Mouse (Mus musculus) kidney, adult 2 months (tissue): ENCODE results near the gene Ube2n. TPM values are rescaled to one million over a fixed set of nuclear protein-coding genes. Genes with fewer than 3 reads are reported as not detected.

Experiments
- DNase-seq: peaks from one replicate; pipeline ENCODE4 v3.0.0; 2021
- H3K27ac ChIP-seq: fragments of 200-500 bp; 2 replicates; pipeline ENCODE4 v1.5.1; 2012; ENCODE audit warnings: low read depth, low read length, control low read depth, inconsistent platforms; ENCODE audit not compliant: insufficient read depth
- H3K27me3 ChIP-seq: fragments of 200-500 bp; replicated peaks from 2 replicates; pipeline ENCODE4 v1.6.1; 2012; ENCODE audit warnings: mild to moderate bottlenecking, moderate library complexity, low read length, inconsistent platforms; ENCODE audit not compliant: control insufficient read depth, insufficient read depth
- H3K36me3 ChIP-seq: fragments of 200-500 bp; 2 replicates; pipeline ENCODE4 v1.6.1; 2012; ENCODE audit warnings: mild to moderate bottlenecking, moderate library complexity, low read length, inconsistent platforms; ENCODE audit not compliant: control insufficient read depth, insufficient read depth
- H3K4me1 ChIP-seq: fragments of 200-500 bp; 2 replicates; pipeline ENCODE4 v1.6.1; 2011; ENCODE audit warnings: low read length; ENCODE audit not compliant: control insufficient read depth, insufficient read depth
- H3K4me3 ChIP-seq: fragments of 200-500 bp; 2 replicates; pipeline ENCODE4 v1.5.1; 2011; ENCODE audit warnings: mild to moderate bottlenecking, low read depth, low read length, control low read depth; ENCODE audit not compliant: insufficient read depth
- CTCF ChIP-seq: fragments of 200-500 bp; conservative IDR thresholded peaks from 2 replicates; pipeline ENCODE4 v1.5.1; 2011; ENCODE audit warnings: low read depth, mild to moderate bottlenecking, control low read depth, low read length, moderate library complexity, mixed read lengths; ENCODE audit not compliant: insufficient read depth, insufficient read length
- POLR2A ChIP-seq: fragments of 200-500 bp; IDR thresholded peaks from one replicate; pipeline ENCODE4 v1.6.1; 2011; ENCODE audit warnings: low read depth, low read length, control low read depth
- WGBS: fragments of 180-500 bp; shearing (Covaris S2); methylation state at CpG from one replicate; pipeline ENCODE4 v1.1.7; 2018; 5-methylcytosine and 5-hydroxymethylcytosine counted together
- polyA plus RNA-seq: library from polyadenylated mRNA; depleted of rRNA; stranded (reverse); fragments of >200 nt; gene quantifications from 2 replicates; pipeline ENCODE4 v1.2.3, GENCODE M21; 2012

Gene Ube2n
- polyA plus RNA-seq, 1 experiment: 53.2 TPM

DNA sequence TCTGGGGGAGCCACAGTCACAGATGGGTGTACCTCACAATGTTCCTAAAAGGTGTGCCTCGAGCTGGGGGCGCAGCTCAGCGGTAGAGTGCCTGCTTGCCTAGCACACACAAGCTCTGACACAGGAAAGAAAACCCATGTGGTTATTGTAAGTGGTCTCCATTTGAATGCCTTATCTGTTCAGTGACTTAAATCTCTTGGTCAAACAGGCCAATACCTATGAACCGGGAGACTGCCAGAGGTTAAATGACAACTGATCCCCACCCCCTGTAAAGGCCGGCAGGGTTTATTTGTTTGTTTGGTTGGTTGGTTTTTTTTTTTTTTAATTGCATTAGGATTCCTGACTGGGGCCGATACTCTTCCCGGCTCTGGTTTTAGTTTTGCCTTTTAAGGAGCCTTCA, 44.5 kb downstream of the Ube2n start:
- no peak for DNase-seq
- peak overlapping the region; percentile 74 for H3K27ac ChIP-seq
- H3K4me3 ChIP-seq: peak overlapping the region; percentile 57
- H3K27me3 ChIP-seq: no peaks in the 10 kb centered on the region
- no peaks in the 10 kb centered on the region; the same call in 1 of the 2 replicates for H3K36me3 ChIP-seq
- TF ChIP-seq POLR2A: no peak
- TF ChIP-seq CTCF: no peak
- WGBS: 50% methylated on average over 7 of the region's 7 CpGs
- H3K4me1 ChIP-seq: peaks cover 16% of the 10 kb centered on the region; the same call in 1 of the 2 replicates

DNA sequence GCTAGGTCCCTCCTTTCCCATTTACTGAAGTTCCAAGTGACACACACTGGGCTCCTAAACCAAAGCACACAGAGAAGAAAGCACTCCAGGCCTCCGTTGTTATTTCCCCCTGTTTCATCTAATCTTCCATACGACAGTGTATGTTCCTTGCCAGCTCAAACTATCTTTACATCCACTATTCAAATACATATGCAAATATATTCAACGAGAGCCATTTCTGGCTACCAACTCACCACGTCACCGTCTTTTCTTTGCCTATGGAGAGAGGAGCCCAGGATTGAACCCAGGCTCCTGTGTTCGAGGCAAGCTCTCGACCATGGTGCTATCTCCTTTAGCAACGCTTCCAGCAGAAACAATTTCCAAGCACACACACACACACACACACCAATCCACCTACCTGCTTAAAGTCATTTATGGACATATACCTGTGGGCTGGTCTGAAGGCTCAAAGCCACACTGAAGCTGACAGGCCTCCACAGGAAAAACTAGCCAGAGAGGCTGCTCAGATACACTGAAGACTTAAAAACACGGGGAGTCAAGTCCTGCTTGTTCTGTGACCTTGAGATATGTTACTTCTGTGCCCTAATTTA, 45.5 kb downstream of the Ube2n start:
- Histone ChIP-seq H3K4me1 (peaks cover 13% of the 10 kb centered on the region; the same call in 1 of the 2 replicates), H3K36me3 (no peaks in the 10 kb centered on the region; the same call in 1 of the 2 replicates), H3K27ac (peak overlapping the region; percentile 73), H3K27me3 (no peaks in the 10 kb centered on the region), H3K4me3 (peak overlapping the region; percentile 57)
- 60% methylated on average over 9 of the region's 9 CpGs for WGBS
- TF ChIP-seq POLR2A (no peak), CTCF (no peak)
- DNase-seq: no peak

DNA sequence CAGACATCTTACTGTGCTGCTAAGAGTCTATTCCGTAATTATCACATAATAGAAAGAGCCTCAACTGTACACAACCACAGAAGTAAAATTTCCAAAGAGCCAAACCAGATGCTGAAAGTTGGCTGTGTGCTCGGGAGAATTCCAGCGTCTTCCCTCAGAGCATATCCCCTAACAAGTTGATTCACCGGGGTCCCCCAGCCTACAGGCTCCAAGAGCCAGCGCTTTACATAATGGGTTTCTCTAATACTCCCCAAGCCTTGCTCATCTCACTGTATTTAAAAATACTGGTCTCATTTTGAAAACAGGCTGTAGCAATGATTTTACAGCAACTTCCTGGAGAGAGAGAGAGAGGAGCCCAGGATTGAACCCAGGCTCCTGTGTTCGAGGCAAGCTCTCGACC, 46.7 kb downstream of the Ube2n start:
- TF ChIP-seq CTCF: no peak
- TF ChIP-seq POLR2A: no peak
- whole genome bisulfite sequencing: 35% methylated on average over 7 of the region's 7 CpGs
- DNase-seq: no peak
- H3K4me3 ChIP-seq: peak overlapping the region; percentile 63
- peak overlapping the region; percentile 63 for H3K27ac ChIP-seq
- H3K36me3 ChIP-seq: no peaks in the 10 kb centered on the region; the same call in 1 of the 2 replicates
- H3K27me3 ChIP-seq: no peaks in the 10 kb centered on the region
- H3K4me1 ChIP-seq: peaks cover 11% of the 10 kb centered on the region; the same call in 1 of the 2 replicates

- 6% methylated on average over 8 of the region's 8 CpGs for WGBS
- Histone ChIP-seq H3K4me3 (peak overlapping the region; percentile 63), H3K27ac (peak overlapping the region; percentile 84), H3K36me3 (no peaks in the 10 kb centered on the region; the same call in 1 of the 2 replicates), H3K27me3 (no peaks in the 10 kb centered on the region), H3K4me1 (peaks cover 11% of the 10 kb centered on the region; the same call in 1 of the 2 replicates)
- DNase-seq: no peak
- no peak for TF ChIP-seq CTCF
- no peak for TF ChIP-seq POLR2A
These were observed 47.5 kb downstream of the Ube2n start for GRCm38 (mm10) chr10:95562395-95562794.

DNA sequence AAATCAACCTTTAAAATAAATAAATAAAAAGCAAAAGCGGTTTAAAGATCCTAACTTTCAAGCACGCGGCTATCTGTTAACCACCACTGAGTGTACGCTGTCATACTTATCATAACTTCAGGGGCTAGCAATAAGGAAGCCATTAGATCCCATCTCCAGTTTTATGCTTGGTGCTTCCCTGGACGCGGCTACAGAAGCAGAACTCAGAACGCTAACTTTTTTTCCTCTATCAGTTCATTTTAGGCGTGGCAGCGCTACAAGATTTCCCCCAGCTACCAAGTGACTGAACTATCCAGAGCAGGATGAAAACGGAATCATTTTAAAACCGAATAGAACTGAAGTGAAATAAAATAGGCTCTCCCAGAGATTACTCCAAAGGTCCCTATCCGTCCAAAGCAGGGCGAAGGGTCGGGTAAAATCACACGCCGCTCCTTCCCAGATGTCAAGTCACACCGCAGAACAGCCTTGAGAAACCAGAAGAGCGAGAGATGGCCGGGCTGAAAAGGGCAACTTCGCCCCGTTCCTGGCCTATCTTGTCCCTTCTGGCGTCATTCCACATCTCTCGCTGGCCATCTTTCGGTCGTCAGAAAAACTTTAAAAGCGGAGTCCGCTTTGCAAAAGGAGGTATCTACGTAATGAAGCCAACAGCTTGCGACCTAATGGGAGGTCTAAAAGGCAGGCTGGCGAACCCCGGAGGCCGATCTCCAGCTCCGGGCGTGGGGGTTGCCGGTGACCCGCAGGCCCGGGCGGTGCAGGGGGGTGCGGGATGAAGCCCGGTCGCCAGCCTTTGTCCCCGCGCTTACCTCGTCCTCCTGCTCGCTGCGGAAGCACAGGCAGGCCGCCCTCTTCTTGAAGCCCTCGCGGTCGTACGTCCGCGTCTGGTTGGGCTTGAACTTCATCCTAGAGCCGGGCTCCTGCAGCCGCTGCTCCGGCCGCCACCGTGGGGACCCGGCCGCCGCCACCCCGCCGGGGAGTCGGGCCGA, 48.2 kb downstream of the Ube2n start:
- WGBS: under 1% methylated on average over 60 of the region's 65 CpGs
- TF ChIP-seq CTCF (no peak), POLR2A (no peak)
- Histone ChIP-seq H3K4me3 (peak overlapping the region; percentile 63), H3K27me3 (no peaks in the 10 kb centered on the region), H3K36me3 (no peaks in the 10 kb centered on the region), H3K27ac (peak overlapping the region; percentile 91), H3K4me1 (peaks cover 11% of the 10 kb centered on the region; the same call in 1 of the 2 replicates)
- DNase-seq: peak; percentile 68

DNA sequence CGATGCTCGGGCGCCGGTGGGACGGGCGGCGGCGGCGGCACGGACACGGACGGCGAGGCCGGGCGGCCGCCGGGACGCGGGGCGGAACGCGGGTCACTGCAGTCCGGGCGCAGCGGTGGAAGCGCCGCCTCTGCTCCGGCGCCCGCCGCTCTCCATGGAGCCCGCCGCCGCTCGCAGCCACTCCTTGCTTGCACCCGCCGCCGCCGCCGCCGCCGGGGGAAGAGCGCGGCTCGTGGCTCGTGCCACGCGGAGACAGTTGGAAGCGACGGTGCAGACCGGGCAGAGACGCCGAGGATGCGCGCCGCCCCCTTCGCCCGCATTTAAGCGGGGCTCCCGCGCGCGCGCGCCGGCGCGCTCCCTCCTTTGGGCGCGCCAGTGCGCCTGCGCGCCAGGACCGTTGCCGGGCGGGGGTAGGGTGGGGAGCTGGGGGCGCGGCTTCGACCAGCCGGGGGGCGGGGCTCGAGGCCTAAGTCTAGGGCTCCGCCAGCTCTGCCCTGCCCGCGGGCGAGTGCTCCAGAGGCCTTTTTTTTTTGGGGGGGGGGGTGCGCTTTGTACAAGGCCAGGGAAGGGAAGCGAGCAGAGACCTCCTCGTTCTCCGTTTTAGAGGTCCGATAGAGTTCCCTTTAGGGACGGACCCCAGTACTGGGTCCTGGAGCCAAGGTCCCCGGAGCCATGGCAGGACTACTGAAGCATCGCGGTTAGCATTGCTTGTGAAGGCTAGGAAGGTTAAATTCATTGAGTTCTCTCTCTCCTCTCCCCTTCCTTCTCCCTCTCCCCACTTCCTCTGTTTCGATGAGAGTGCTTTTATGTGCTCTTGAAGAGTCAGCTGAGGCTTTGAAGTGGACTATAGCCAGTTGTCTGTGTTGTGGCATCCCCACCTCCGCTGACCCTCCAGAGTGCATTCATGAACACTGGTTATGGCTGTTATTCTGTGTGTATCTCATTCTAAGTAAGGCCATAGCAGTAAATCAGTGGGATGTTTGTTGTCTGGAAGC, 49.2 kb downstream of the Ube2n start, which contains the start of gene Nudt4:
TSS of gene Nudt4 (minus strand) at position 296 of the 995 bp plus-strand sequence.
- Histone ChIP-seq H3K4me1 (peaks cover 11% of the 10 kb centered on the region; the same call in 1 of the 2 replicates), H3K27me3 (no peaks in the 10 kb centered on the region), H3K4me3 (peak within 1 kb of the TSS; percentile 63), H3K36me3 (no peaks in the 10 kb centered on the region), H3K27ac (peak within 1 kb of the TSS; percentile 91)
- DNase-seq: peak; percentile 91
- WGBS: 2% methylated on average over 96 of the region's 97 CpGs
- no peak for TF ChIP-seq CTCF
- peak; percentile 67 for TF ChIP-seq POLR2A
